Mouse (Mus musculus): Measurements from ENCODE around the gene Gm9745. TPM values are rescaled to one million over a fixed set of nuclear protein-coding genes. Genes with fewer than 3 reads are reported as not detected.
A peak's percentile ranks its signal among the peaks of the same experiment; 100 is the strongest.
"Not testable (repeated sequence)": the region's sequence is repeated elsewhere in the genome, so short reads cannot be mapped to it uniquely, and the experiment has no call there.

Gene Gm9745
- polyA plus RNA-seq, 1 experiment from 2014 or later: not detected

GRCm38 (mm10) chr13:8972369-8972768 is 24.3 kb upstream of the Gm9745 start:
- peak; percentile 20; the same call in 1 of the 2 replicates for TF ChIP-seq CTCF (IDR thresholded peaks at IDR 0.05; ENCODE audit: low read depth)
- no peak for TF ChIP-seq EP300 (IDR thresholded peaks at IDR 0.05; ENCODE audit: low read depth)
- Histone ChIP-seq H3K36me3 (replicated peaks; ENCODE audit: insufficient read depth, low read length) (peaks cover 65% of the 10 kb centered on the region), H3K4me2 (ENCODE audit: low read depth, low read length) (no peak overlapping the region), H3K27me3 (ENCODE audit: insufficient read depth, low read length) (no peaks in the 10 kb centered on the region), H3K9ac (replicated peaks) (no peak overlapping the region), H3K9me3 (ENCODE audit: low read length) (no peaks in the 10 kb centered on the region), H3K27ac (ENCODE audit: low read depth) (no peak overlapping the region), H3K4me1 (ENCODE audit: insufficient read depth) (no peaks in the 10 kb centered on the region), H3K4me3 (ENCODE audit: low read depth, low read length) (no peak overlapping the region)
- no peak for ATAC-seq
- no peak for DNase-seq

- H3K4me3 ChIP-seq (ENCODE audit: low read depth, low read length): no peak overlapping the region
- no peak overlapping the region for H3K27ac ChIP-seq (ENCODE audit: low read depth)
- 66% methylated on average over 8 of the region's 8 CpGs for WGBS (ENCODE audit: insufficient replicate concordance)
- H3K9ac ChIP-seq (replicated peaks): no peak overlapping the region
- TF ChIP-seq EP300 (IDR thresholded peaks at IDR 0.05; ENCODE audit: low read depth) (peak; percentile 68), CTCF (IDR thresholded peaks at IDR 0.05; ENCODE audit: low read depth) (no peak)
- DNase-seq (no peak), ATAC-seq (peak; percentile 63)
- no peaks in the 10 kb centered on the region for H3K27me3 ChIP-seq (ENCODE audit: insufficient read depth, low read length)
- no peak overlapping the region for H3K4me2 ChIP-seq (ENCODE audit: low read depth, low read length)
- H3K36me3 ChIP-seq (replicated peaks; ENCODE audit: insufficient read depth, low read length): peaks cover 22% of the 10 kb centered on the region
- H3K9me3 ChIP-seq (ENCODE audit: low read length): no peaks in the 10 kb centered on the region
- H3K4me1 ChIP-seq (ENCODE audit: insufficient read depth): no peaks in the 10 kb centered on the region
Measured at GRCm38 (mm10) chr13:8967742-8968141, 19.7 kb upstream of the Gm9745 start.

GRCm38 (mm10) chr13:8965224-8965623 is 17.2 kb upstream of the Gm9745 start:
- peak; percentile 87 for TF ChIP-seq EP300 (IDR thresholded peaks at IDR 0.05; ENCODE audit: low read depth)
- no peak for TF ChIP-seq CTCF (IDR thresholded peaks at IDR 0.05; ENCODE audit: low read depth)
- H3K9me3 ChIP-seq (ENCODE audit: low read length): no peaks in the 10 kb centered on the region
- no peak overlapping the region for H3K4me2 ChIP-seq (ENCODE audit: low read depth, low read length)
- WGBS (ENCODE audit: insufficient replicate concordance): 50% methylated on average over 5 of the region's 5 CpGs
- no peak overlapping the region for H3K4me3 ChIP-seq (ENCODE audit: low read depth, low read length)
- H3K27me3 ChIP-seq (ENCODE audit: insufficient read depth, low read length): no peaks in the 10 kb centered on the region
- H3K36me3 ChIP-seq (replicated peaks; ENCODE audit: insufficient read depth, low read length): peaks cover 12% of the 10 kb centered on the region
- H3K4me1 ChIP-seq (ENCODE audit: insufficient read depth): no peaks in the 10 kb centered on the region
- no peak for DNase-seq
- no peak overlapping the region for H3K27ac ChIP-seq (ENCODE audit: low read depth)
- no peak overlapping the region for H3K9ac ChIP-seq (replicated peaks)
- ATAC-seq: peak; percentile 81

- H3K36me3 ChIP-seq (replicated peaks; ENCODE audit: insufficient read depth, low read length); H3K9me3 ChIP-seq (ENCODE audit: low read length); H3K27me3 ChIP-seq (ENCODE audit: insufficient read depth, low read length); H3K27ac ChIP-seq (ENCODE audit: low read depth); ATAC-seq; DNase-seq; H3K4me3 ChIP-seq (ENCODE audit: low read depth, low read length); H3K4me1 ChIP-seq (ENCODE audit: insufficient read depth); H3K4me2 ChIP-seq (ENCODE audit: low read depth, low read length); H3K9ac ChIP-seq (replicated peaks): not testable (repeated sequence)
- 40% methylated on average over 5 of the region's 5 CpGs for WGBS (ENCODE audit: insufficient replicate concordance)
Measured at GRCm38 (mm10) chr13:8962266-8962665, 14.2 kb upstream of the Gm9745 start.

GRCm38 (mm10) chr13:8961128-8961888 is 13.3 kb upstream of the Gm9745 start:
- not testable (repeated sequence) for H3K27me3 ChIP-seq (ENCODE audit: insufficient read depth, low read length); H3K4me2 ChIP-seq (ENCODE audit: low read depth, low read length); H3K9ac ChIP-seq (replicated peaks); DNase-seq; ATAC-seq; H3K36me3 ChIP-seq (replicated peaks; ENCODE audit: insufficient read depth, low read length); H3K9me3 ChIP-seq (ENCODE audit: low read length); H3K4me1 ChIP-seq (ENCODE audit: insufficient read depth); H3K27ac ChIP-seq (ENCODE audit: low read depth); H3K4me3 ChIP-seq (ENCODE audit: low read depth, low read length)
- WGBS (ENCODE audit: insufficient replicate concordance): 65% methylated on average over 3 of the region's 3 CpGs

GRCm38 (mm10) chr13:8959554-8959953 is 11.5 kb upstream of the Gm9745 start:
- not testable (repeated sequence) for DNase-seq; H3K27ac ChIP-seq (ENCODE audit: low read depth)

GRCm38 (mm10) chr13:8959058-8959457 is 11.0 kb upstream of the Gm9745 start:
- not testable (repeated sequence) for DNase-seq
- ATAC-seq: peak; percentile 38

More at GRCm38 (mm10) chr13:8959554-8959953, 11.5 kb upstream of the Gm9745 start:
- H3K36me3 ChIP-seq (replicated peaks; ENCODE audit: insufficient read depth, low read length); H3K4me3 ChIP-seq (ENCODE audit: low read depth, low read length); H3K4me1 ChIP-seq (ENCODE audit: insufficient read depth); H3K9me3 ChIP-seq (ENCODE audit: low read length); H3K9ac ChIP-seq (replicated peaks); H3K4me2 ChIP-seq (ENCODE audit: low read depth, low read length); H3K27me3 ChIP-seq (ENCODE audit: insufficient read depth, low read length): not testable (repeated sequence)
- WGBS (ENCODE audit: insufficient replicate concordance): 44% methylated on average over 5 of the region's 6 CpGs
- peak; percentile 37; the same call in 1 of the 2 replicates for TF ChIP-seq EP300 (IDR thresholded peaks at IDR 0.05; ENCODE audit: low read depth)
- peak; percentile 87 for ATAC-seq

GRCm38 (mm10) chr13:8956873-8957272 is 8.8 kb upstream of the Gm9745 start:
- not testable (repeated sequence) for H3K4me1 ChIP-seq (ENCODE audit: insufficient read depth); H3K27me3 ChIP-seq (ENCODE audit: insufficient read depth, low read length); H3K27ac ChIP-seq (ENCODE audit: low read depth); H3K9ac ChIP-seq (replicated peaks); H3K36me3 ChIP-seq (replicated peaks; ENCODE audit: insufficient read depth, low read length); H3K4me2 ChIP-seq (ENCODE audit: low read depth, low read length); H3K4me3 ChIP-seq (ENCODE audit: low read depth, low read length); H3K9me3 ChIP-seq (ENCODE audit: low read length); DNase-seq
- ATAC-seq: peak; percentile 69
- WGBS (ENCODE audit: insufficient replicate concordance): no CpG with 5 or more reads among the region's 5 CpGs

More at GRCm38 (mm10) chr13:8959058-8959457, 11.0 kb upstream of the Gm9745 start:
- not testable (repeated sequence) for H3K4me1 ChIP-seq (ENCODE audit: insufficient read depth); H3K27ac ChIP-seq (ENCODE audit: low read depth); H3K27me3 ChIP-seq (ENCODE audit: insufficient read depth, low read length); H3K9me3 ChIP-seq (ENCODE audit: low read length); H3K36me3 ChIP-seq (replicated peaks; ENCODE audit: insufficient read depth, low read length); H3K4me3 ChIP-seq (ENCODE audit: low read depth, low read length); H3K9ac ChIP-seq (replicated peaks); H3K4me2 ChIP-seq (ENCODE audit: low read depth, low read length)
- 22% methylated on average over 1 of the region's 5 CpGs for WGBS (ENCODE audit: insufficient replicate concordance)

- H3K36me3 ChIP-seq (replicated peaks; ENCODE audit: insufficient read depth, low read length); H3K9me3 ChIP-seq (ENCODE audit: low read length); H3K4me2 ChIP-seq (ENCODE audit: low read depth, low read length); H3K9ac ChIP-seq (replicated peaks); ATAC-seq; H3K4me3 ChIP-seq (ENCODE audit: low read depth, low read length); H3K4me1 ChIP-seq (ENCODE audit: insufficient read depth); DNase-seq; H3K27me3 ChIP-seq (ENCODE audit: insufficient read depth, low read length); H3K27ac ChIP-seq (ENCODE audit: low read depth): not testable (repeated sequence)
- 67% methylated on average over 1 of the region's 2 CpGs for WGBS (ENCODE audit: insufficient replicate concordance)
Measured at GRCm38 (mm10) chr13:8955127-8955526, 7.1 kb upstream of the Gm9745 start.
